Mouse (Mus musculus): ENCODE results near the gene Mrpl58.

DNA sequence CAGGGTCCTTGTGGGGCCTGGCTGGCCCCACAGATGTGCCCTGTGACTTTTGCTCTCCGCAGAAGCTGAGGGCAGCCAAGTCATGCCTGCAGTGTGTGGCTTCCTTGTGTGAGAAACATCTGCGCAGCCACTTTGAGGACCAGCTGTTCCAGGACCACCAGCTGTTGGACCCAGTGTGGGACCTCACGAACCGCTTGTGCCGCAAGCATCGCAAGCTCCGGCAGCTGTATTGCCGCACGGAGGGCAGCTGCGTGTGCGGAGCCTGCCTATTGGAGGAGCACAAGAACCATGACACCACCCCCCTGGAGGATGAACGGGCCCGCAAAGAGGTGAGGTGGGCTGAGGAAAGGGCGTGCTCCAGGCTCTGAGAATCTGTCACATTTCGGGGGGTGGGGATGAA is 37.9 kb downstream of the Mrpl58 start:
- no peak for TF ChIP-seq CTCF (conservative IDR thresholded peaks at IDR 0.05; ENCODE audit: low read length)
- no peak for TF ChIP-seq POU5F1 (IDR thresholded peaks at IDR 0.05; ENCODE audit: borderline replicate concordance, low read length)

Measured in E14TG2a.4 (cell line).